ENCODE assay signal across 22 mouse cellular contexts in the genomic region with DNA sequence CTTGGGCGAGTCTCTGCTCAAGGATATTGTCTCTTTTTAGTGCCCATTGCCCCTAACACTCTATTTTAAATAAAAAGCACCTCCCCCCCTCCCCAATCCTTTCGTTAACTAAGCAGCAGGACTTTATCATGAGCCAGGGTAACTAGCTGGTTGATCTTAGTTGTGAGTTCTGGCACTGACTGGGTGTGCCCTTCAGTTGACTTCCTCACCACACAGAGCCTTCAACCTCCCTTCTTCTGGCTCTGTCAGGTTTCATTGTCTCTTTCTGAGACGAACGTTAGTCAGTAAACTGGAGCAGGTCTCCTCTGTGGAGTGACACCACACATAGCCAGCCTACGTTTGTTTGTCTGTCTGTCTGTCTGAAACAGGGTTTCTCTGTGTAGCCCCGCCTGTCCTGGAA. TPM values are rescaled to one million over a fixed set of nuclear protein-coding genes. Genes with fewer than 3 reads are reported as not detected.
"Had no signal": no experiment of that assay in that cellular context is flagged by ENCODE, and none has a peak within 500 bp of the region (broad histone marks: within the 10 kb centered on the region; RNA-seq: fewer than 3 reads in every experiment).

No protein-coding gene starts in this region.

- ATAC-seq: midbrain, embryonic 16.5 days had no signal

- H3K27ac ChIP-seq: midbrain, embryonic 10.5 days; midbrain, embryonic 12.5 days; neural tube, embryonic 13.5 days; neural tube, embryonic 15.5 days had no signal

- H3K9me3 ChIP-seq: midbrain, embryonic 10.5 days; midbrain, embryonic 12.5 days; neural tube, embryonic 13.5 days; neural tube, embryonic 15.5 days had no signal

- H3K4me3 ChIP-seq: midbrain, embryonic 10.5 days; midbrain, embryonic 12.5 days; myocyte; neural tube, embryonic 13.5 days; neural tube, embryonic 15.5 days had no signal

- H3K4me1 ChIP-seq: neural tube, embryonic 15.5 days had no signal

- H3K4me2 ChIP-seq: lung, embryonic 14.5 days; midbrain, embryonic 12.5 days; neural tube, embryonic 13.5 days; neural tube, embryonic 15.5 days had no signal

- H3K27me3 ChIP-seq: midbrain, embryonic 12.5 days; neural tube, embryonic 13.5 days; neural tube, embryonic 15.5 days had no signal

- H3K36me3 ChIP-seq: midbrain, embryonic 10.5 days; midbrain, embryonic 12.5 days; neural tube, embryonic 13.5 days; neural tube, embryonic 15.5 days had no signal

- H3K9ac ChIP-seq: lung, embryonic 14.5 days; midbrain, embryonic 12.5 days; neural tube, embryonic 13.5 days; neural tube, embryonic 15.5 days had no signal

- DNase-seq: lung, adult 18-20 months; lung, embryonic 14.5 days; lung, postnatal 10 days; lung, postnatal 4 days; midbrain, embryonic 14.5 days; retina, postnatal 1 day; right cerebral cortex, adult 18-20 months; right cerebral cortex, postnatal 25 days; right cerebral cortex, postnatal 4 days; spleen, adult 18-20 months; thymus, adult 18-20 months; thymus, postnatal 14 days; thymus, postnatal 36 days had no signal

RNA-seq across cellular contexts. Expression of gene Ccdc170, which starts 50.4 kb away (rescaled TPM):
- polyA plus RNA-seq: midbrain, embryonic 10.5 days; neural tube, embryonic 11.5 days; neural tube, embryonic 13.5 days; small intestine, adult 2 months; stomach, embryonic 14.5 days had no signal
